Mouse (Mus musculus): ENCODE data around the gene Morc1. TPM values are rescaled to one million over a fixed set of nuclear protein-coding genes. Genes with fewer than 3 reads are reported as not detected.

Morc1 gene
- polyA plus RNA-seq, 1 experiment, result not detected

DNA sequence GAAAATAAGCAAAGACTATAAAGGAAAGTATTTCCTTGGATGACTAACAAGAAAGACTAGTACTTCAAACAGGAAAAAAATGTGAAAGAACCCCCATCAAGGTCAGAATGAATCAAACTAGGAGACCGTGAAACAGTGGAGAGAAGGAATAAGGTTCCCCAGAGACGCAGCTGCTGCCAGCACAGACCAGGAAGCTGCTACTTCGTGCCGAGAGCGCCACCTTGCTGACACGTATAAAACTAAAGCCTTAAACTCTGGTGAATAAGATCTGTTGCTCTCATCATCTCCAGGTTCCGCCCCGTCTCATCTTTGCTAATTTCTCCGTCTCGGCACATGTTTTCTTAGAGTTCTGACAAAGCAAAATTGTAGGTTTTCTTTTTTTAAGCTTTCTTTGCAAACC, 244.6 kb downstream of the Morc1 start:
- no peak overlapping the region for H3K4me3 ChIP-seq (ENCODE audit: insufficient read depth, poor library complexity, severe bottlenecking)
- no peaks in the 10 kb centered on the region for H3K79me2 ChIP-seq (ENCODE audit: control insufficient read depth, insufficient read depth)
- no peaks in the 10 kb centered on the region for H3K27me3 ChIP-seq (ENCODE audit: control insufficient read depth, insufficient read depth, insufficient read length)
- no peak for TF ChIP-seq MAX (IDR thresholded peaks at IDR 0.05)
- no peak for TF ChIP-seq USF1 (IDR thresholded peaks at IDR 0.05; ENCODE audit: low read depth)
- TF ChIP-seq CTCF (IDR thresholded peaks at IDR 0.05; ENCODE audit: control insufficient read depth, insufficient read depth, insufficient read length), result peak; percentile 23
- TF ChIP-seq MYOG (IDR thresholded peaks at IDR 0.05; ENCODE audit: control insufficient read depth, extremely low read depth, insufficient read length), result no peak
- no peak for TF ChIP-seq FOSL1 (IDR thresholded peaks at IDR 0.05; ENCODE audit: insufficient read depth, low read length, poor library complexity, severe bottlenecking)
- TF ChIP-seq MYOD1 (IDR thresholded peaks at IDR 0.05; ENCODE audit: control insufficient read depth, insufficient read length, low read depth), result no peak
- no peaks in the 10 kb centered on the region for H3K79me3 ChIP-seq (ENCODE audit: low read depth)
- H3ac ChIP-seq (ENCODE audit: control insufficient read depth, insufficient read length, low read depth), result no peak overlapping the region
- no peaks in the 10 kb centered on the region for H3K36me3 ChIP-seq (ENCODE audit: control insufficient read depth, insufficient read depth)

DNA sequence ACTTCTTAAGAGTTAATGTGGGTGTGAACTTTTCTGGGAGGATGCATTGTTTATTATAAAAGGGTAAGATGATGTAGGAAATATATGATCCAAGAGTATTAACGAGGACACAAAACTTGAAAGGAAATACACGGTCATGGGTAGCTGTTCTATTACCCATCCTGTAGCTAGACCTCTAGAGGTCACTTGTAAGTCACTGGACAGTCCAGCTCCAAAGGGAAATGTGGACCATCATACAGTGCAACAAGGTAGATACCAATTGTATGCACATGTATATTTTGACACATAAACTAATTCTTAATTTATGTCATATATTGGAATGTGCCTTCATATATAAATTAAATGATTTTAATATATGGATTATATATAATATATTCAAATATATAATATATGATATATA, 245.2 kb downstream of the Morc1 start:
- TF ChIP-seq MAX (IDR thresholded peaks at IDR 0.05) (no peak), USF1 (IDR thresholded peaks at IDR 0.05; ENCODE audit: low read depth) (no peak), CTCF (IDR thresholded peaks at IDR 0.05; ENCODE audit: control insufficient read depth, insufficient read depth, insufficient read length) (no peak)
- Histone ChIP-seq H3K27me3 (ENCODE audit: control insufficient read depth, insufficient read depth, insufficient read length) (no peaks in the 10 kb centered on the region), H3K79me3 (ENCODE audit: low read depth) (no peaks in the 10 kb centered on the region), H3K4me3 (ENCODE audit: insufficient read depth, poor library complexity, severe bottlenecking) (no peak overlapping the region), H3K79me2 (ENCODE audit: control insufficient read depth, insufficient read depth) (no peaks in the 10 kb centered on the region), H3K36me3 (ENCODE audit: control insufficient read depth, insufficient read depth) (no peaks in the 10 kb centered on the region), H3ac (ENCODE audit: control insufficient read depth, insufficient read length, low read depth) (no peak overlapping the region)

DNA sequence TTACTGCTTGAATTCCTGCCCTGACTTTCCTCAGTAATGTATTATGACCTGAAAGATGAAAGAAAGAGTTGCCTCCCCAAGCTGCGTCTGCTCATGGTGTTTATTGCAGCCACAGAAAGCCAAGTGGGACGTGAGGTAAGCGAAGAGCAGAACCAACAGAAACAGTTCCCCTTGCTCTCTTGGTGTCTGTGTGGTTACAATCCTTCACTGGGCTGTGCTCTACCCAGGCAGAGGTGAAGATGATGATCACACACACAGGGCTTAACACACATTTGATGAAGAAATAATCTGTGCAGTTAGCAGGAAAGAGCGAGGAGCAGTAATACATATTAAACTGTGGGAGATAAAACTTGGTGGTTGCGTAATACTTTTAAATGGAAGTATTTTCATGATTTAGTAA, 246.3 kb downstream of the Morc1 start:
- peak; percentile 3 for TF ChIP-seq CEBPB (IDR thresholded peaks at IDR 0.05; ENCODE audit: low read depth)
- no peak for TF ChIP-seq USF1 (IDR thresholded peaks at IDR 0.05; ENCODE audit: low read depth)
- Histone ChIP-seq H3ac (ENCODE audit: control insufficient read depth, insufficient read length, low read depth) (no peak overlapping the region), H3K4me3 (ENCODE audit: insufficient read depth, poor library complexity, severe bottlenecking) (no peak overlapping the region), H3K79me2 (ENCODE audit: control insufficient read depth, insufficient read depth) (no peaks in the 10 kb centered on the region), H3K79me3 (ENCODE audit: low read depth) (no peaks in the 10 kb centered on the region), H3K36me3 (ENCODE audit: control insufficient read depth, insufficient read depth) (no peaks in the 10 kb centered on the region), H3K27me3 (ENCODE audit: control insufficient read depth, insufficient read depth, insufficient read length) (no peaks in the 10 kb centered on the region)

DNA sequence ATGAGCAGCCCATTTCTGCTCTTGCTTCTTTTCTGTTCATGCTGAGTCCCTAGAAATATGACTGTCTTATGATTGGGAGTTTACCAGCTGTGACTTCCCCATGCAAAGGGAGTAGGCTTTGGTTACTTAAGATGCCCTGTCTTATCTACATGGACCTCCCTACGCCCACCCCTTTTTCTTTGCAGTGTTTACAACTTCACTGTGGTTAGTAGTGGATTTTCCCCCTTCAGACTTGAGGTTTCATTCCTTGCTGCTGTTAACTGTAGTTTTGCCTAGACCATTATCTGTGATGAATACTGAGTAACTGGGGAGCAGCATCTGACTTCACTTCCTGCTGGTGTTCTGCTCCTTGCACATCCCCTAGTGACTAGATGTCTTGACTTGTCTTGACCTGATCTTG, 247.0 kb downstream of the Morc1 start:
- Histone ChIP-seq H3K36me3 (ENCODE audit: control insufficient read depth, insufficient read depth) (no peaks in the 10 kb centered on the region), H3K79me2 (ENCODE audit: control insufficient read depth, insufficient read depth) (no peaks in the 10 kb centered on the region), H3ac (ENCODE audit: control insufficient read depth, insufficient read length, low read depth) (no peak overlapping the region), H3K4me3 (ENCODE audit: insufficient read depth, poor library complexity, severe bottlenecking) (no peak overlapping the region), H3K27me3 (ENCODE audit: control insufficient read depth, insufficient read depth, insufficient read length) (no peaks in the 10 kb centered on the region), H3K79me3 (ENCODE audit: low read depth) (no peaks in the 10 kb centered on the region)
- TF ChIP-seq USF1 (IDR thresholded peaks at IDR 0.05; ENCODE audit: low read depth), result no peak
- TF ChIP-seq MYOG (IDR thresholded peaks at IDR 0.05; ENCODE audit: control insufficient read depth, extremely low read depth, insufficient read length), result no peak
- no peak for TF ChIP-seq MYOD1 (IDR thresholded peaks at IDR 0.05; ENCODE audit: control insufficient read depth, insufficient read length, low read depth)
- no peak for TF ChIP-seq CTCF (IDR thresholded peaks at IDR 0.05; ENCODE audit: control insufficient read depth, insufficient read depth, insufficient read length)
- no peak for TF ChIP-seq FOSL1 (IDR thresholded peaks at IDR 0.05; ENCODE audit: insufficient read depth, low read length, poor library complexity, severe bottlenecking)

Other genes with a start within 250 kb of the Morc1 start
- gene Dppa4, start 147.5 kb upstream of the Morc1 start, polyA plus RNA-seq (2012; fragmentation: generic; extraction: Trizol), result 0.34 TPM
- gene Dppa2, start 127.3 kb upstream of the Morc1 start, polyA plus RNA-seq (2012; fragmentation: generic; extraction: Trizol), result 0.02 TPM
- not detected for gene Gm5485, start 18.8 kb upstream of the Morc1 start, polyA plus RNA-seq (2012; fragmentation: generic; extraction: Trizol)

Measured in C2C12 (cell line).